In the genomic region with DNA sequence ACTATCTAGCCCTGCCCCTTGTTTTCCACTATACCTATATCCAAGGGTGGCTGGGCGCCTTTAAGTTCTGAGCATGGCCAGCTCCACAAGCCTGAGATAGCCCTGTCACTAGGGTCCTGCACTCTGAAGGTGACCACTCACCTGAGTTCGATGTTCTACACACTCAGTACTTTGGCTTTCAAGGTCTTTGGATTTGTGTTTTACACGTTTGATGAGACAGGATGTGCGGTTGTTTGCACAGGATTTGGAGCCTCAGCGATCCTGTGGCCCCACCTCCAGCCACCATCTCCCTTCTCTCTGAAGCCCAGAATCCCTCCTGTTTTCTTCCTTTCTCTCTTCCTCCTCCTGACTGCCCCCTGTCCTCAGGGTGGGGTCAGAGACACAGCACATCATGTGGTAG, we compare ENCODE assay signal across 16 mouse cellular contexts.
"Had no signal": no experiment of that assay in that cellular context is flagged by ENCODE, and none has a peak within 500 bp of the region (broad histone marks: within the 10 kb centered on the region; RNA-seq: fewer than 3 reads in every experiment).

No protein-coding gene starts in this region.

- H3K27me3 ChIP-seq: midbrain, embryonic 12.5 days; neural tube, embryonic 12.5 days; stomach, embryonic 15.5 days had no signal

- H3K27ac ChIP-seq: midbrain, embryonic 10.5 days; midbrain, embryonic 12.5 days; neural tube, embryonic 12.5 days; stomach, embryonic 15.5 days; stomach, postnatal 0 days had no signal

- H3K36me3 ChIP-seq: midbrain, embryonic 10.5 days; midbrain, embryonic 12.5 days; neural tube, embryonic 12.5 days; stomach, embryonic 15.5 days had no signal

- ATAC-seq: liver, postnatal 0 days; midbrain, embryonic 16.5 days had no signal

- H3K9ac ChIP-seq: liver, postnatal 0 days; lung, embryonic 14.5 days; midbrain, embryonic 12.5 days; neural tube, embryonic 12.5 days; stomach, embryonic 15.5 days had no signal

- H3K4me3 ChIP-seq: midbrain, embryonic 10.5 days; midbrain, embryonic 12.5 days; myocyte; neural tube, embryonic 12.5 days; stomach, embryonic 15.5 days had no signal

- DNase-seq: liver, postnatal 0 days; lung, embryonic 14.5 days; lung, postnatal 10 days; lung, postnatal 4 days; midbrain, embryonic 14.5 days; right cerebral cortex, postnatal 14 days; thymus, adult 2 months; thymus, postnatal 25 days; thymus, postnatal 4 days had no signal
